Mouse (Mus musculus) thymus, postnatal 36 days (tissue): ENCODE results near the gene Emilin3.

Experiments used
- DNase-seq, 2 experiments: peaks; one replicate each; pipeline ENCODE4 v3.0.0; 2022; ENCODE audit warnings: mixed read lengths in 2 of 2

Gene Emilin3

GRCm38 (mm10) chr2:160871310-160871709 lies 40.8 kb downstream of the Emilin3 start:
- no peak for DNase-seq

- no peak for DNase-seq
Observed at GRCm38 (mm10) chr2:160869446-160869845, 42.7 kb downstream of the Emilin3 start.

GRCm38 (mm10) chr2:160865266-160865665 lies 46.9 kb downstream of the Emilin3 start:
- no peak for DNase-seq

GRCm38 (mm10) chr2:160864112-160864511 lies 48.0 kb downstream of the Emilin3 start:
- no peak for DNase-seq

GRCm38 (mm10) chr2:160860363-160860762 lies 51.8 kb downstream of the Emilin3 start:
- no peak for DNase-seq
